Mouse (Mus musculus) liver (tissue): ENCODE data around the gene Nudt2.

Experiments
- DNase-seq: peaks from one replicate; pipeline ENCODE4 v3.0.0-alpha.2; 2020; ENCODE audit warnings: mixed read lengths

Nudt2 gene

GRCm38 (mm10) chr4:41522788-41523187 lies 57.8 kb downstream of the Nudt2 start:
- peak; percentile 30 for DNase-seq

- DNase-seq: no peak
Measured at GRCm38 (mm10) chr4:41523839-41524238, 58.9 kb downstream of the Nudt2 start.

GRCm38 (mm10) chr4:41524829-41525228 lies 59.9 kb downstream of the Nudt2 start:
- no peak for DNase-seq

GRCm38 (mm10) chr4:41526553-41526952 lies 61.6 kb downstream of the Nudt2 start:
- no peak for DNase-seq

- no peak for DNase-seq
Measured at GRCm38 (mm10) chr4:41527076-41527475, 62.1 kb downstream of the Nudt2 start.

- DNase-seq: no peak
Measured at GRCm38 (mm10) chr4:41527996-41528395, 63.0 kb downstream of the Nudt2 start.
